Mouse (Mus musculus) thymus, adult 2 months (tissue): Measurements from ENCODE around the gene Acr. TPM values are rescaled to one million over a fixed set of nuclear protein-coding genes. Genes with fewer than 3 reads are reported as not detected.

Source experiments
- DNase-seq: peaks from one replicate; pipeline ENCODE4 v3.0.0; 2021
- H3K27ac ChIP-seq: fragments of 200-500 bp; 2 replicates; pipeline ENCODE4 v1.5.1; 2012; ENCODE audit warnings: low read length, control low read depth; ENCODE audit not compliant: control insufficient read depth, insufficient read depth
- H3K27me3 ChIP-seq: fragments of 200-500 bp; 2 replicates; pipeline ENCODE4 v1.6.1; 2012; ENCODE audit warnings: mild to moderate bottlenecking, low read length, moderate library complexity, mixed read lengths; ENCODE audit not compliant: control insufficient read depth, insufficient read depth
- H3K36me3 ChIP-seq: fragments of 200-500 bp; 2 replicates; pipeline ENCODE4 v1.6.1; 2012; ENCODE audit warnings: mild to moderate bottlenecking, low read length, moderate library complexity; ENCODE audit not compliant: control insufficient read depth, insufficient read depth
- H3K4me1 ChIP-seq: fragments of 200-500 bp; replicated peaks from 2 replicates; pipeline ENCODE4 v1.6.1; 2012; ENCODE audit warnings: low read length; ENCODE audit not compliant: control insufficient read depth, insufficient read depth
- H3K4me3 ChIP-seq: fragments of 200-500 bp; 2 replicates; pipeline ENCODE4 v1.5.1; 2012; ENCODE audit warnings: mild to moderate bottlenecking, low read length, control low read depth, moderate library complexity; ENCODE audit not compliant: control insufficient read depth, insufficient read depth
- CTCF ChIP-seq: fragments of 200-500 bp; IDR thresholded peaks from 2 replicates; pipeline ENCODE4 v1.5.1; 2012; ENCODE audit warnings: mild to moderate bottlenecking, control low read depth, low read length, moderate library complexity, borderline replicate concordance; ENCODE audit not compliant: control insufficient read depth, poor library complexity, insufficient read depth; ENCODE audit errors: extremely low read depth
- POLR2A ChIP-seq: fragments of 200-500 bp; IDR thresholded peaks from 2 replicates; pipeline ENCODE4 v1.6.1; 2012; ENCODE audit warnings: mild to moderate bottlenecking, low read length, control low read depth, moderate library complexity; ENCODE audit not compliant: control insufficient read depth, poor library complexity, insufficient read depth; ENCODE audit errors: extremely low read depth
- WGBS: fragments of 180-500 bp; shearing (Covaris S2); methylation state at CpG from one replicate; pipeline ENCODE4 v1.1.7; 2018; 5-methylcytosine and 5-hydroxymethylcytosine counted together
- polyA plus RNA-seq: library from polyadenylated mRNA; depleted of rRNA; stranded (reverse); fragments of >200 nt; gene quantifications from 2 replicates; pipeline ENCODE4 v1.2.3, GENCODE M21; 2012

The Acr gene
- polyA plus RNA-seq, 1 experiment, result 0.16 TPM

DNA sequence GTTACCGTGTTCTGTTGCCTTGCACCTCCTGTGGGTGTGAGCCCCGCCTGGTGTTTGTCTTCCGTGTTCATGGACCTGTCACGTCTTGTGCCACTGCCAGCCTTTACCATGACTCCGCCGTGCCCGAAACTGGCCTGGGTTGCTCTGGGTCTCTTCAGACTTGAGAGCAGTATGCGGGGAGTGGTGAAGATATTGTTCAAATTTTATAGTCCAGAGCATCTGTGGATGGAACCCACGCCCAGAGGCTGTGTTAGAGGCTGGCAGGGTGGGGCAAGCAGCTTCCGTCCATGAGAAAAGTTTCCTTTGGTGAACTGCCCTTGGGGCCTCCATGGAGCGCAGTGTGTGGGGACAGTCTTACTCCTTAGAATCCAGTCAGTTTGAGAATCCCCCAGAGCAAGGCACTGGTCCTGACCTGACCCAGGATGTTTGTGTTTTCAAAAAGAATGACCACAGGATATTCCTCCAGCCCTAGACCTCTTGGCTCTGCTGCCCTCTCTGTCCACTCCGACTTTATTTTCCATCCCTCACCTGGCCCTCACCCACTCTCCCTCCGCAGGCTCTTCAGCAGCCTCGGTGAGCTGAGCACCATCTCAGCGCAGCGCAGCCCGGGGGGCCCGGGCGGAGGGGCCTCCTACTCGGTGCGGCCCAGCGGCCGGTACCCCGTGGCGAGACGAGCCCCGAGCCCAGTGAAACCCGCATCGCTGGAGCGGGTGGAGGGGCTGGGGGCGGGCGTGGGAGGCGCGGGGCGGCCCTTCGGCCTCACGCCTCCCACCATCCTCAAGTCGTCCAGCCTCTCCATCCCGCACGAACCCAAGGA lies 10.7 kb upstream of the Acr start:
- Histone ChIP-seq H3K27ac (no peak overlapping the region), H3K4me3 (no peak overlapping the region), H3K27me3 (no peaks in the 10 kb centered on the region), H3K4me1 (no peaks in the 10 kb centered on the region), H3K36me3 (no peaks in the 10 kb centered on the region)
- no peak for DNase-seq
- 93% methylated on average over 40 of the region's 40 CpGs for WGBS
- TF ChIP-seq POLR2A, result no peak
- no peak for TF ChIP-seq CTCF

GRCm38 (mm10) chr15:89557996-89558390 lies 10.1 kb upstream of the Acr start:
- no peak for TF ChIP-seq POLR2A
- no peak for TF ChIP-seq CTCF
- no peaks in the 10 kb centered on the region for H3K36me3 ChIP-seq
- no peak for DNase-seq
- H3K27me3 ChIP-seq, result no peaks in the 10 kb centered on the region
- no peak overlapping the region for H3K4me3 ChIP-seq
- no peaks in the 10 kb centered on the region for H3K4me1 ChIP-seq
- WGBS, result 93% methylated on average over 34 of the region's 34 CpGs
- no peak overlapping the region for H3K27ac ChIP-seq

DNA sequence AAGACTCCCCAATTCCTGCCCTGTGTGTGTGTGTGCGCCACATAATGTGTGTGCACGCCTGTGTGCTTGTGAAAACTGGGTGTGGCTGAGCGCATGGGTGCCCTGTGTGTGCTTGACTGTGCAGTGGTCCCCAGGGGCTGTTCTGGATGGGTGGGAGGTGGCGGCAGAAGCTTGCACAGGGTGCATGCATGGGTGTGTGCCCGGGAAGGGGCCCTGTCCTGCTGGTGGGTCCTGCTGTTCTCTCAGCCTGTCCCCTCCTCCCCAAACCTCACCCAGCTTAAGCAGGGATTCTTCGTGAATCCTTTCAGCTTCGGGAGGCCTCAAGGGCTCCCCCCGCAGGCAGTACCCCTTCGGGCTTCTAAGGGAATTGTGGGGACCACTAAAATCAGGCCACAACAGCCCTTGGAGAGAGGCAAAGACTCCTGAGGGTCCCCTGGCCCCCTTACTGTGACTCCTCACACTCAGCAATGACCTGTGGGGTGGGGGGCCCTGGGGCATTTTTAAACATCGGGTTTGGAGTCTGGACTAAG lies 8.9 kb upstream of the Acr start:
- TF ChIP-seq CTCF (no peak), POLR2A (no peak)
- H3K4me3 ChIP-seq, result no peak overlapping the region
- no peaks in the 10 kb centered on the region for H3K36me3 ChIP-seq
- no peaks in the 10 kb centered on the region for H3K4me1 ChIP-seq
- no peak overlapping the region for H3K27ac ChIP-seq
- H3K27me3 ChIP-seq, result no peaks in the 10 kb centered on the region
- no peak for DNase-seq
- 90% methylated on average over 10 of the region's 10 CpGs for WGBS

- DNase-seq, result no peak
- H3K4me1 ChIP-seq, result no peaks in the 10 kb centered on the region
- no peaks in the 10 kb centered on the region for H3K36me3 ChIP-seq
- TF ChIP-seq CTCF (no peak), POLR2A (no peak)
- no peaks in the 10 kb centered on the region for H3K27me3 ChIP-seq
- no peak overlapping the region for H3K27ac ChIP-seq
- H3K4me3 ChIP-seq, result no peak overlapping the region
- 32% methylated on average over 8 of the region's 8 CpGs for WGBS
Measured at GRCm38 (mm10) chr15:89572147-89572546, 4.0 kb downstream of the Acr start.

GRCm38 (mm10) chr15:89582494-89582893 lies 14.4 kb downstream of the Acr start:
- 95% methylated on average over 7 of the region's 7 CpGs for WGBS
- Histone ChIP-seq H3K27me3 (no peaks in the 10 kb centered on the region), H3K4me1 (no peaks in the 10 kb centered on the region)

GRCm38 (mm10) chr15:89585101-89585500 lies 17.0 kb downstream of the Acr start:
- Histone ChIP-seq H3K4me3 (no peak overlapping the region), H3K27me3 (no peaks in the 10 kb centered on the region), H3K36me3 (no peaks in the 10 kb centered on the region), H3K27ac (no peak overlapping the region), H3K4me1 (peaks cover 1% of the 10 kb centered on the region; the same call in 1 of the 2 replicates)
- no peak for TF ChIP-seq POLR2A
- TF ChIP-seq CTCF, result no peak
- WGBS, result 92% methylated on average over 5 of the region's 5 CpGs
- no peak for DNase-seq

More at GRCm38 (mm10) chr15:89582494-89582893, 14.4 kb downstream of the Acr start:
- Histone ChIP-seq H3K4me3 (no peak overlapping the region), H3K27ac (no peak overlapping the region), H3K36me3 (no peaks in the 10 kb centered on the region)
- DNase-seq, result no peak
- TF ChIP-seq POLR2A (no peak), CTCF (no peak)
